Mouse (Mus musculus): ENCODE data around the gene Lig4. TPM values are rescaled to one million over a fixed set of nuclear protein-coding genes. Genes with fewer than 3 reads are reported as not detected.

Lig4 gene
- 3.7 TPM in 2 replicates for polyA plus RNA-seq (2015; fragmentation: Nextera tagmentation; extraction: Ambion mirVana)

- Histone ChIP-seq H3K27me3 (replicated peaks; ENCODE audit: control insufficient read depth, insufficient read depth, low read length) (no peaks in the 10 kb centered on the region), H3K4me3 (ENCODE audit: low read length) (peak within 1 kb of the TSS; percentile 91), H3K27ac (ENCODE audit: low read length) (peak within 1 kb of the TSS; percentile 88), H3K4me2 (ENCODE audit: low read depth, low read length) (peak within 1 kb of the TSS; percentile 59), H3K9me3 (ENCODE audit: control insufficient read depth, low read length) (no peaks in the 10 kb centered on the region), H3K4me1 (ENCODE audit: control insufficient read depth, insufficient read depth, low read length) (peaks cover 23% of the 10 kb centered on the region), H3K9ac (ENCODE audit: low read depth, low read length) (peak within 1 kb of the TSS; percentile 93), H3K36me3 (ENCODE audit: control insufficient read depth, insufficient read depth, low read length) (no peaks in the 10 kb centered on the region)
- 1% methylated on average over 68 of the region's 68 CpGs for WGBS
- peak; percentile 70 for ATAC-seq
Observed at GRCm38 (mm10) chr8:9977573-9978314, at the start of gene Lig4, which contains the start of gene Abhd13. Gene Lig4, minus strand, starts transcription at chr8:9977686. Gene Abhd13, plus strand, starts transcription at chr8:9977707.

- Histone ChIP-seq H3K36me3 (ENCODE audit: control insufficient read depth, insufficient read depth, low read length) (no peaks in the 10 kb centered on the region), H3K27me3 (replicated peaks; ENCODE audit: control insufficient read depth, insufficient read depth, low read length) (no peaks in the 10 kb centered on the region), H3K4me2 (ENCODE audit: low read depth, low read length) (no peak overlapping the region), H3K9ac (ENCODE audit: low read depth, low read length) (no peak overlapping the region), H3K27ac (ENCODE audit: low read length) (no peak overlapping the region), H3K4me1 (ENCODE audit: control insufficient read depth, insufficient read depth, low read length) (no peaks in the 10 kb centered on the region), H3K9me3 (ENCODE audit: control insufficient read depth, low read length) (no peaks in the 10 kb centered on the region), H3K4me3 (ENCODE audit: low read length) (no peak overlapping the region)
- WGBS: 48% methylated on average over 3 of the region's 3 CpGs
- ATAC-seq: no peak
Observed at GRCm38 (mm10) chr8:10017231-10017630, 39.7 kb upstream of the Lig4 start.

GRCm38 (mm10) chr8:10016252-10016651 lies 38.8 kb upstream of the Lig4 start:
- 72% methylated on average over 1 of the region's 1 CpGs for WGBS
- H3K4me1 ChIP-seq (ENCODE audit: control insufficient read depth, insufficient read depth, low read length): no peaks in the 10 kb centered on the region

GRCm38 (mm10) chr8:10007660-10008028 lies 30.2 kb upstream of the Lig4 start:
- H3K9me3 ChIP-seq (ENCODE audit: control insufficient read depth, low read length): no peaks in the 10 kb centered on the region
- no peak for ATAC-seq
- peak overlapping the region; percentile 50 for H3K4me3 ChIP-seq (ENCODE audit: low read length)
- H3K4me1 ChIP-seq (ENCODE audit: control insufficient read depth, insufficient read depth, low read length): peaks cover 22% of the 10 kb centered on the region
- H3K27ac ChIP-seq (ENCODE audit: low read length): no peak overlapping the region
- no peak overlapping the region; the same call in 1 of the 2 replicates for H3K9ac ChIP-seq (ENCODE audit: low read depth, low read length)
- H3K36me3 ChIP-seq (ENCODE audit: control insufficient read depth, insufficient read depth, low read length): no peaks in the 10 kb centered on the region
- peak overlapping the region; percentile 88 for H3K4me2 ChIP-seq (ENCODE audit: low read depth, low read length)
- no peaks in the 10 kb centered on the region for H3K27me3 ChIP-seq (replicated peaks; ENCODE audit: control insufficient read depth, insufficient read depth, low read length)
- 42% methylated on average over 6 of the region's 6 CpGs for WGBS

More at GRCm38 (mm10) chr8:10016252-10016651, 38.8 kb upstream of the Lig4 start:
- Histone ChIP-seq H3K27ac (ENCODE audit: low read length) (no peak overlapping the region), H3K27me3 (replicated peaks; ENCODE audit: control insufficient read depth, insufficient read depth, low read length) (no peaks in the 10 kb centered on the region), H3K4me2 (ENCODE audit: low read depth, low read length) (no peak overlapping the region), H3K4me3 (ENCODE audit: low read length) (no peak overlapping the region), H3K9ac (ENCODE audit: low read depth, low read length) (no peak overlapping the region), H3K9me3 (ENCODE audit: control insufficient read depth, low read length) (no peaks in the 10 kb centered on the region), H3K36me3 (ENCODE audit: control insufficient read depth, insufficient read depth, low read length) (no peaks in the 10 kb centered on the region)
- no peak for ATAC-seq

- ATAC-seq: peak; percentile 41
- no peaks in the 10 kb centered on the region for H3K9me3 ChIP-seq (ENCODE audit: control insufficient read depth, low read length)
- H3K4me1 ChIP-seq (ENCODE audit: control insufficient read depth, insufficient read depth, low read length): peaks cover 22% of the 10 kb centered on the region
- peak overlapping the region; percentile 50 for H3K4me3 ChIP-seq (ENCODE audit: low read length)
- no peak overlapping the region for H3K27ac ChIP-seq (ENCODE audit: low read length)
- no peaks in the 10 kb centered on the region for H3K36me3 ChIP-seq (ENCODE audit: control insufficient read depth, insufficient read depth, low read length)
- H3K9ac ChIP-seq (ENCODE audit: low read depth, low read length): peak overlapping the region; percentile 56
- WGBS: 4% methylated on average over 29 of the region's 29 CpGs
- H3K27me3 ChIP-seq (replicated peaks; ENCODE audit: control insufficient read depth, insufficient read depth, low read length): no peaks in the 10 kb centered on the region
- H3K4me2 ChIP-seq (ENCODE audit: low read depth, low read length): peak overlapping the region; percentile 88
Observed at GRCm38 (mm10) chr8:10006986-10007659, 29.6 kb upstream of the Lig4 start.

- Histone ChIP-seq H3K27ac (ENCODE audit: low read length) (0 out of 2 replicates have a peak within 1 kb of the TSS, but pooled peaks have one; percentile 4), H3K4me1 (ENCODE audit: control insufficient read depth, insufficient read depth, low read length) (peaks cover 22% of the 10 kb centered on the region), H3K4me3 (ENCODE audit: low read length) (peak within 1 kb of the TSS; percentile 50), H3K9ac (ENCODE audit: low read depth, low read length) (peak within 1 kb of the TSS; percentile 56), H3K36me3 (ENCODE audit: control insufficient read depth, insufficient read depth, low read length) (no peaks in the 10 kb centered on the region), H3K27me3 (replicated peaks; ENCODE audit: control insufficient read depth, insufficient read depth, low read length) (no peaks in the 10 kb centered on the region), H3K4me2 (ENCODE audit: low read depth, low read length) (peak within 1 kb of the TSS; percentile 88), H3K9me3 (ENCODE audit: control insufficient read depth, low read length) (no peaks in the 10 kb centered on the region)
- 48% methylated on average over 16 of the region's 16 CpGs for WGBS
- peak; percentile 95 for ATAC-seq
Observed at GRCm38 (mm10) chr8:10006156-10006985, 28.9 kb upstream of the Lig4 start, which contains the start of gene Tnfsf13b. Gene Tnfsf13b, plus strand, starts transcription at chr8:10006467.

DNA sequence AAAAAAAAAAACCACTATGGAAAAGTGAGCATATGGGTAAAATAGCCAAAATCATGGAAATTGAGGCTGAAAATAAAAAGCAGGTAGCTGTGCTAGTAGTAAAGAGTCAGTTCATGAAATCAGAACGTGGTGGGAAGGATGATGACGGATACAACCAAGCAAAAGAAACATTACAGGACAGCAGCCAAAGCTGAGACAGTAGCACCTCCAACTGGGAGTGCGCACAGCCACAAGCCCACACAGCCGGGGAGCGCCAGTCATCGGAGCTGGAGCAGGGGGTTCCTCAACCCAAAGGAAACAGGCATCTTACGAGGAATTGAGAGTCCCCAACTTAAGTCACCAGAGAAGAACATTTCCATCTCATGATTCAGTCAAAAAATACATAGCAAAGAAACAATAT lies 26.6 kb upstream of the Lig4 start:
- Histone ChIP-seq H3K27me3 (replicated peaks; ENCODE audit: control insufficient read depth, insufficient read depth, low read length) (no peaks in the 10 kb centered on the region), H3K27ac (ENCODE audit: low read length) (no peak overlapping the region), H3K9ac (ENCODE audit: low read depth, low read length) (no peak overlapping the region), H3K4me2 (ENCODE audit: low read depth, low read length) (no peak overlapping the region), H3K9me3 (ENCODE audit: control insufficient read depth, low read length) (no peaks in the 10 kb centered on the region), H3K4me1 (ENCODE audit: control insufficient read depth, insufficient read depth, low read length) (peaks cover 22% of the 10 kb centered on the region), H3K36me3 (ENCODE audit: control insufficient read depth, insufficient read depth, low read length) (no peaks in the 10 kb centered on the region), H3K4me3 (ENCODE audit: low read length) (no peak overlapping the region)
- 83% methylated on average over 7 of the region's 7 CpGs for WGBS
- ATAC-seq: no peak

- no peak for ATAC-seq
- H3K36me3 ChIP-seq (ENCODE audit: control insufficient read depth, insufficient read depth, low read length): no peaks in the 10 kb centered on the region
- H3K9ac ChIP-seq (ENCODE audit: low read depth, low read length): no peak overlapping the region
- no peak overlapping the region for H3K27ac ChIP-seq (ENCODE audit: low read length)
- H3K9me3 ChIP-seq (ENCODE audit: control insufficient read depth, low read length): no peaks in the 10 kb centered on the region
- peaks cover 22% of the 10 kb centered on the region for H3K4me1 ChIP-seq (ENCODE audit: control insufficient read depth, insufficient read depth, low read length)
- H3K27me3 ChIP-seq (replicated peaks; ENCODE audit: control insufficient read depth, insufficient read depth, low read length): no peaks in the 10 kb centered on the region
- H3K4me2 ChIP-seq (ENCODE audit: low read depth, low read length): no peak overlapping the region
- no peak overlapping the region for H3K4me3 ChIP-seq (ENCODE audit: low read length)
Observed at GRCm38 (mm10) chr8:9980188-9980587, 2.7 kb upstream of the Lig4 start.

- WGBS: 64% methylated on average over 1 of the region's 1 CpGs
- Histone ChIP-seq H3K9ac (ENCODE audit: low read depth, low read length) (no peak overlapping the region), H3K36me3 (ENCODE audit: control insufficient read depth, insufficient read depth, low read length) (no peaks in the 10 kb centered on the region), H3K27ac (ENCODE audit: low read length) (no peak overlapping the region), H3K27me3 (replicated peaks; ENCODE audit: control insufficient read depth, insufficient read depth, low read length) (no peaks in the 10 kb centered on the region), H3K4me1 (ENCODE audit: control insufficient read depth, insufficient read depth, low read length) (peaks cover 23% of the 10 kb centered on the region), H3K4me3 (ENCODE audit: low read length) (no peak overlapping the region), H3K9me3 (ENCODE audit: control insufficient read depth, low read length) (no peaks in the 10 kb centered on the region), H3K4me2 (ENCODE audit: low read depth, low read length) (no peak overlapping the region)
- ATAC-seq: no peak
Observed at GRCm38 (mm10) chr8:9979746-9980145, 2.3 kb upstream of the Lig4 start.
